Mouse (Mus musculus) frontal cortex, postnatal 25 days (tissue): ENCODE measurements around the gene Txnrd2.

Source experiments
- DNase-seq, 2 experiments: peaks; one replicate each; pipeline ENCODE4 v3.0.0; 2022; ENCODE audit warnings: low spot score in 2 of 2

Txnrd2 gene

DNA sequence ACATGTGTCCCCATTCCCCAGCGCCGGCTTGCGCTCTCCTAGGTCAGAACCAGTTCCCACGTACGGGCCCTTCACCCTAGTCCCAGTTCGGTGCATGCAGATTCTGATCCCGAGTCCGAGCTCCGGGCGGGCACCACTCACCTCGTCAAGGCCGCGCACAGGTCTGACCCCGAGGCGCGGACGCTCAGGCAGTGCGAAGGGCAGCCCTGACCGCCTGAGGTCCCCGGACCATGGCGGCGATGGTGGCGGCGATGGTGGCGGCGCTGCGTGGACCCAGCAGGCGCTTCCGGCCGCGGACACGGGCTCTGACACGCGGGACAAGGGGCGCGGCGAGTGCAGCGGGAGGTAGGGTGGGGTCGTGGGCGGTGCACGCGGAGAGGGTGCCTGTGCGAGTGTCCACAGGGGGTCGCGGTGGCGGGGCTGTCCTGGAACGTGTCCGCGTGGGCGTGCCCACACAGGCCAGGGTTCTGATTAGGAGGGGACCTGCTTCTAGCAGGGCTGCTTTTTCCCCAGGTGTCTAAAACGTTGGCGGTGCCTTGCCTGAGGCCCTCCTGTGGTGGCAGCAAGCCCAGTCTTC is at the start of gene Txnrd2:
TSS of gene Txnrd2 (plus strand) at position 170 of the 577 bp plus-strand sequence.
- peak in 1 of 2 experiments; percentile 63 for DNase-seq

DNA sequence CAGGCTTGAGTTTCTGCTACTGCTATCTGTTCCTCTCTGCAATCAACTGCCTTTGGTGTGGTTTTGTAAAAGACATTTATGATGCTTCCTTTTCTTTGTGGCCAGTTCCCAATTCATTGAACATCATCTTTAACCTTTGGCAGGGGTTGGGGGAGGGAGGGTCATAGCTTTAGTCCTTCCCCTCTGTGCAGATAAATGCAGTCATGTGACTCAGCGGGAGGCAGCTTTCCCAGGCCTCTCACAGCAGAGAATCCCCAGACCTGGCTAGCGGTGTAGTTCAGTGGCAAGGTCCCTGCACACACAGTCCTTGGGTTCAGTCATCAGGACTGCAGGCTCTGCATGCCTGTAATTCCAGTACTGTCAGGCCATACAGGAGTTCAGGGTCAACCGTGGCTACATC is 49.0 kb upstream of the Txnrd2 start:
- no peak for DNase-seq

- no peak for DNase-seq
Observed at GRCm38 (mm10) chr16:18378489-18378888, 47.7 kb upstream of the Txnrd2 start.

GRCm38 (mm10) chr16:18379338-18380001 is 46.7 kb upstream of the Txnrd2 start:
- DNase-seq: no peak

DNA sequence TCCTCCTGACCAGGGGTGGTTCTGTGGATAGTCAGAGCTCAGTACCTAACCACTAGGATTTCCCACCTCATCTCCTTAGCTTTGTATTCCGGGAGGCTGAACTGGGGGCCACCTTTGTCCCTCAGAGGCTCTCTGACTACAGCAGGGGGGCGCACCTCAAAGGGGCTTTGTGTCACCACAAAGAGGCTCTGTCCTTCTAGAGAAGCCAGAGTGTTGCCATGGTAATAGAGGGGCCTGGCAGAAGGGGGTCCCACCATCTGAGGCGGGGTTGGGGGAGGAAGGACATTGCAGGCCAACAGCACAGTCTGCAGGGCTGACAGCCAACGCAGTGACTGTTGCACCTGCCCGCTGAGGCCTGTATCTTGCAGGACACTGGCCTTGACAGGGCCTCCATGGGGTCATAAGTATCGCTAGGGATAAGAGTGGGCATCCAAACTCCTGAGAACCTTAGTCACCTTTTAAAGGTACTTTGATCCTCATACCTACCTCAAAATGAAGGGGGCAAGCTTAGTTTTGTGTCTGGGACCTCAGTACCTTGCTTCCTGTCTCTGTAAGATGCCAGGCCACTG is 45.6 kb upstream of the Txnrd2 start:
- no peak for DNase-seq

DNA sequence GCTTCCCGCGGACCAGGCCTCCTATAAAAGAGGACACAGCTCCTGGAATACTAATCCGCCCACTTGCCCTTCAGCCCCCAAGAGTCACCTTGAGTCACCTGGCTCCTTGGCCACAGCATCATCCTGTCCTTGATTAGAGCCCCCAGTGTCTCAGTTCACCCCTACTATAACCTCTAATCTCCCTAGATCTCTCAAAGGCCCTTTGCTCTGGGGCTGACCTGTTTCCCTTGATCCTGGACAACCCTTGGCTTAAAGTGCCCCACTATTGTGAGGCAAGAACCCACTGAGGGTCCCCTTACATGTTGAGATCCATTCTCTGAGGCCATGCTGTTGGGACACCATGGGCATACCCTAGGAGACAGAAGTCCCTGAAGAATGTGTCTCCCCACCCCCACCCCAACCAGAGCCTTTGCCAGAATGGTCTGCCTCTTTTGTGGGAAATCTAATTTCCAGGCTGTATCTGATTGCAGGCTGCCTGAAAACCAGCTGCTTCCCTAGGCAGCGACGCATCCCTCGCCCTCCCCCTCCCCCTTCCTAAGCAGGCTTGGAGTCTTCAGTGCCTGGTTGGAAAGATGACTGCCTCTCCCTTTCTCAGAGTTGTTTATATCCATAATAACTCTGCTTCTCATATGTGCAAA is 44.4 kb upstream of the Txnrd2 start:
- no peak for DNase-seq

DNA sequence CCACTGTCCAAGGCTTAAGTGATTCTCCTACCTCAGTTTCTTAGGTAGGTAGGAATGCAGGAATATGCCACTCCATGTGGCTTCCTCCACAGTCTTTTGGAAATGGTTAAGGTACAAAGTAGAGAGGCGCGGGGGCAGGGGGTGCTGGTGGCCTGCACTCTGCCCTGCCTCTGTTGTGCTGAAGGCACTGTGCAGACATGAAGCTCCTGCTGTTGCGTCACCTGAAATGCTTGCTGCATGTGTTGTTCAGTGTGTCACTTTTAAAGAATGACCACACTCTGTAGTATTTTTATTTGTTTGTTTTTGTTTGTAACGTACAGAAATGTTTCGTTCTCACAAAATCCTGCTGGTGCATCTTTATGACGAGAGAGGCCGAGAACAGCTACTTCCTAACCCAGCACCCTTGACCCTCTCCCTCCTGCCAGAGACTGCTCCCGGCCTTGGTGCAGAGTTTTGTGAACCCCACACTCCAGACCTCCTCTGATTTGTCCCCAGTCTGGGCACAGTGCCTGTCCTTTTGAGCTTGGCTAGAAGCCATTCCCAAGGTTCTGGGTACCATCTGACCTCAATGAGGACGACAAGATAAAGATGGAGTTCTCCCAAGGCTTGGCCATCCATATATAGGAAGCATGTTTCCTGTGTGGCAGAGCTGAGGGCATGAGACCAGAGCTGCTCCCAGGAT is 43.0 kb upstream of the Txnrd2 start:
- no peak for DNase-seq

DNA sequence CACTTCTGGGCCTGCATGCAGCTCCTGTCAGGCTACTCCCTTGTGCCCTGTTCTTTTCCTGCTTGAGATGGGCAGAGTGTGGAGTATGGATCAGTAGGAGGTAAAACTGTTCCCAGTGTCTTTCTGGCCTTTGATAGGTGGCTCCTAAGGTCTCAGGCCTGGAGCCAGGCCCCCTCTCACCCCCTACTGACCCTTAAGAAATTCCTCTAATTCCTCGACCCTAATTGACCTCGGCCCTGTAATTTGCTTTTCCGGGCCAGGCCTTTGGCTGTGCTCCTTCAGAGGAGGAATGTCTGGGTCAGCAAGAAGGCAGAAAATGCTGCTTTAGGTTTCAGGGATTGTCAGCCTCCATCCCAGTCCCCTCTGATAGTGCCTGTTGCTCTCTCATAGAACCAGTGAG is 42.4 kb upstream of the Txnrd2 start:
- DNase-seq: no peak

- no peak for DNase-seq
Observed at GRCm38 (mm10) chr16:18384211-18384610, 42.0 kb upstream of the Txnrd2 start.

- DNase-seq: no peak
Observed at GRCm38 (mm10) chr16:18384659-18385058, 41.5 kb upstream of the Txnrd2 start.

- DNase-seq: no peak
Observed at GRCm38 (mm10) chr16:18385411-18385810, 40.8 kb upstream of the Txnrd2 start.

GRCm38 (mm10) chr16:18386451-18386850 is 39.7 kb upstream of the Txnrd2 start:
- DNase-seq: no peak

DNA sequence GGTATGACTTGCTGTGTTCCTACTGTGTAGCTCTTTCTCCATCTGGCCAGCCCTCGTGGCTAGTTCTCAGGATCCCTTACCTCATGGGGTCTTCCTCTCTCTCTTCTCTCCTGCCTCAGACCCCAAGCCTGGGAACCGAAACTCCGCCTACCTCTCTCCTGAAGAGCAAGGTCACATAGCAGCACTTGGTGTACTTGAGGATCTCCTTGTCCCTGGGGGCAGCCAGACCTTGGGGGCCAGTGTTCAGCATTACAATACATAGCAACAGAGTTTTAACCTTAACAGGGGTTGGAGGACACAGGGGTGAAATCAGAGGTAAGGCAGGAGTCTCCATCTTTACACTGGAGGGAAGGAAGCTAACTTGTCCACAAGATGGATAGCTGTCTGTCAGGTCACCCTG is 39.2 kb upstream of the Txnrd2 start:
- no peak for DNase-seq

DNA sequence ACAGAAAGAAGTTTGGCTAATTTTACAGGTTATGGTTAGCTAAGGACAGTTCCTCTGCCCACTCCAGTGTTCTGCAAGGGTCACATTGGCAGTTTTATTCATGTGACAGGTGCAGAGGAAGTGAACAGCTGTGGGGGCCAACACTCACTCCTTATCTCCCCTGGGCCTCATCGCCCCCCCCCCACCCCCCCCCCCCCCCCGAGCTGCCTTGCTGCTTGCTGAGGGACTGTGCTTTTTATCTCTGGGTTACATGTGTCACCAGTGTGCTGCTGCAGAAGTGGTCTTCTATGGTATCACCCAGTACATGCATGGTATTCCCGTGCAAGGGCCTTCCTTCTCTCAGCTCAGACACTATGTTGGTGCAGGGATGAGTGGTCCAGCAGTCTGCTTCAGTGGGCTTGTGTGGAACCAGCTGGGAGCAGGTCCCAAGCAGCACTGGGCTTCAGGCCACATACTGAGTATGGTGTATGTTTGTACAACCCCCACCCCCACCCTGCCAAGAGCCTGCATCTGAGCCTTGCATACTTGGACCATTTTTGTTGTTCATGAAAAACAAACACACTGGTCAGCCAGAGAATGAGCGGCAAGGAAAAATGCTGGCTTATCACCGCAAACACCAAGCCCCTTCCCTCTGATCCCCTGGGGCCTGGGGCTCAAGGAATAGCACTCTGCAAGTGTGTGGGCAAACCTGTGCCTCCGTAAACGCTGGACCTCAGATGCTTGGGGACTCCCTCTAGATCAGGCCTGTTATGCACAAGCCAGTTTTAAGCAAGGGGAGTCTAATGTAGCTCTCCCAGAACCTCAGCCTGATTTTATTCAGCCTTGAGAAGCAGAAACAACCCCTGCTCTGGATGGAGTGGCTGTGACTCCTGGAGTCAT is 38.2 kb upstream of the Txnrd2 start:
- DNase-seq: no peak

DNA sequence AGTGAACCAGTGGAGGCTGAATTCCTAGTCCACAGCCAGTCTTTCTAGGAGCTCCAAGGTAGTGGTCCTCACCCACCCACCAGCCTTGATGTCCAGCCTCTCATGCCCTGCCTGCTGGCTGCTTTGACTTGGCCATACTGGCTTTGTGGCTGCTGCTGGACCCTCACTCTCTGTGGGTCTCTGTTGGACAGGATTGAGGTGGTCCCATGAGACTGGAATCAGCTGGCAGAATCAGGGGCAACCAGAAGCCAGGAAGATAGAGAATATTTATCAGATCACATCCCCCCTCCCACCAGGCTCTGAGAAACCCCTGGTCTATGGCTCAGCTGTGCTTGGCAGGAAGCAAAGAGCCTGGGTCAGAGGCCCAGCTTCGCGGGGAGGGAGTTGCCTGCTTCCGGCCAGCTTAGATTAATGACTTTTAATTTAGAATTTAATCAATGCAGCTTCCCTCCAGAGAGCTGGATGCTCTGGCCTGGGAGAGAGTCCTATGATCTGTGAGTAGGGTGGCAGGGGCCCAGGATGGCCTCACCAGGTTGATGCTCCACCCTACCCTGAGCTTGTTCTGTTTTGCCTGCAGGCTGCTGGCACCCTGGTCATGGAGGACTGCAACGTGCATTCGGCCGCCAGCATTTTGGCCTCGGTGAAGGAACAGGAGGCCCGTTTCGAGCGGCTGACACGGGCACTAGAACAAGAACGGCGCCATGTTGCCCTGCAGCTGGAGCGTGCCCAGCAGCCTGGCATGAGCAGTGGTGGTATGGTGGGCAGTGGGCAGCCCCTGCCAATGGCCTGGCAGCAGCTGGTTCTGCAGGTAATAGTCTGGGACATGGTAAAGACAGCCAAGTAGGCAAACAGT is 37.4 kb upstream of the Txnrd2 start:
- no peak for DNase-seq

- no peak for DNase-seq
Observed at GRCm38 (mm10) chr16:18390399-18390798, 35.8 kb upstream of the Txnrd2 start.

- no peak for DNase-seq
Observed at GRCm38 (mm10) chr16:18391127-18391526, 35.1 kb upstream of the Txnrd2 start.

DNA sequence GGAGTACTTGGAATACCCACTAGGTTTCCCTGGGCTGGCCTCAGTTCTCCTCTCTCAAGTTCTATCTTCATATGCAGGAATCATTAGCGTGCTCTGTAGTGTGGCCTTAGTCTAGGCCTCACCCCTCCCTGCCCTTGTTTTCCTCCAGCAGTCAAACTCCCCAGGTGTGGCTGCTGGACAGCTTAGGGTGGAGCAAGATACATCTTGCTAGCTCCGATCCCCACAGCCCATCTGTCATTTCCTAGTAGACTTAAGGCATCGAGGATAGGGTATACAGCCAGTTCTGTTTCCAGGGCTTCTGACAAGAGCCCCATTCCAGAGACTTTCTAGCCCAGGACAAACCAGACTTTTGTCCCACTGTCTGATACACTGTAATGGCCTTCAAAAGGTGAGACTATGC is 34.5 kb upstream of the Txnrd2 start:
- DNase-seq: no peak

- no peak for DNase-seq
Observed at GRCm38 (mm10) chr16:18392469-18393426, 33.4 kb upstream of the Txnrd2 start.
